Mouse (Mus musculus) kidney, embryonic 16.5 days (tissue): ENCODE measurements around the gene Tenm2. TPM values are rescaled to one million over a fixed set of nuclear protein-coding genes. Genes with fewer than 3 reads are reported as not detected.

ENCODE experiments used
- ATAC-seq: fragments of 200-750 bp; cut with Nextera tagmentation; 2 replicates; pipeline ENCODE4 v1.8.0; 2017; ENCODE audit warnings: moderate TSS enrichment; ENCODE audit not compliant: low FRiP score, low TSS enrichment
- H3K27ac ChIP-seq: fragments of 300-500 bp; sonication (generic); 2 replicates; pipeline ENCODE4 v1.5.1; 2014; ENCODE audit warnings: low read length
- H3K27me3 ChIP-seq: fragments of 300-500 bp; sonication (generic); 2 replicates; pipeline ENCODE4 v1.6.1; 2014; ENCODE audit warnings: low read length, control low read depth, mixed read lengths; ENCODE audit not compliant: insufficient read depth
- H3K36me3 ChIP-seq: fragments of 300-500 bp; sonication (generic); 2 replicates; pipeline ENCODE4 v1.6.1; 2014; ENCODE audit warnings: low read length, control low read depth, mixed read lengths; ENCODE audit not compliant: insufficient read depth
- H3K4me1 ChIP-seq: fragments of 300-500 bp; sonication (generic); 2 replicates; pipeline ENCODE4 v1.6.1; 2014; ENCODE audit warnings: low read length, control low read depth, mixed read lengths; ENCODE audit not compliant: insufficient read depth
- H3K4me2 ChIP-seq: fragments of 300-500 bp; sonication (generic); replicated peaks from 2 replicates; pipeline ENCODE4 v1.6.1; 2014; ENCODE audit warnings: low read depth, low read length
- H3K4me3 ChIP-seq: fragments of 300-500 bp; sonication (generic); 2 replicates; pipeline ENCODE4 v1.5.1; 2014; ENCODE audit warnings: mild to moderate bottlenecking, low read length
- H3K9ac ChIP-seq: fragments of 300-500 bp; sonication (generic); replicated peaks from 2 replicates; pipeline ENCODE4 v1.6.1; 2014; ENCODE audit warnings: low read length
- H3K9me3 ChIP-seq: fragments of 300-500 bp; sonication (generic); 2 replicates; pipeline ENCODE4 v1.6.1; 2016; ENCODE audit warnings: low read length, control low read depth
- WGBS: fragments of 180-500 bp; shearing (Covaris S2); extraction: QIAGEN DNeasy Blood & Tissue Kit; methylation state at CpG from one replicate; pipeline ENCODE4 v1.1.7; 2014; 5-methylcytosine and 5-hydroxymethylcytosine counted together
- polyA plus RNA-seq: library from polyadenylated mRNA; unstranded; fragments of >200 nt; fragmentation: Nextera tagmentation; extraction: Ambion mirVana; gene quantifications from 2 replicates; pipeline ENCODE4 v1.2.1, GENCODE M21; 2015

Gene Tenm2
- polyA plus RNA-seq, 1 experiment from 2014 or later, result 0.76 TPM

DNA sequence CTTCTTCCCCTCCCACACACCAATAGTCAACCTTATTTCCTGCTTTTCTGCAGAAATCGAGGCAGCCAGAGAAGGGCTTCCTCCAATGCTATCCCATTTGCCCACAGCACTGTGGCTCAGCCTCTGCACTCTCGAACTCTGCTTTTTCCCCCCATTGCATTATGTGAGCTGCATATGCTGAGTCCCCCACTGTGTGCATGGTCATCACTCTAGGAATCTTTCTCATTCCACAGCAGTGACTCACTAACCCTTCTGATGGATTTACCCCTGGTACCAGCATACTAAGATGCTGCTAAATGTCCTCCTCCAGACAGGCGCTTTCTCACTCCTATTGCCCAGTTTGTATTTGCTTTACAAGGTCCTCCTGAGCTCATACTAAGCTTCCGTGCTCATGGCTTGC lies 1222.6 kb downstream of the Tenm2 start:
- 65% methylated on average over 4 of the region's 4 CpGs for WGBS
- Histone ChIP-seq H3K4me3 (no peak overlapping the region), H3K4me2 (no peak overlapping the region), H3K4me1 (no peaks in the 10 kb centered on the region), H3K27me3 (no peaks in the 10 kb centered on the region), H3K9me3 (no peaks in the 10 kb centered on the region), H3K9ac (no peak overlapping the region), H3K36me3 (no peaks in the 10 kb centered on the region), H3K27ac (no peak overlapping the region)
- ATAC-seq, result no peak

DNA sequence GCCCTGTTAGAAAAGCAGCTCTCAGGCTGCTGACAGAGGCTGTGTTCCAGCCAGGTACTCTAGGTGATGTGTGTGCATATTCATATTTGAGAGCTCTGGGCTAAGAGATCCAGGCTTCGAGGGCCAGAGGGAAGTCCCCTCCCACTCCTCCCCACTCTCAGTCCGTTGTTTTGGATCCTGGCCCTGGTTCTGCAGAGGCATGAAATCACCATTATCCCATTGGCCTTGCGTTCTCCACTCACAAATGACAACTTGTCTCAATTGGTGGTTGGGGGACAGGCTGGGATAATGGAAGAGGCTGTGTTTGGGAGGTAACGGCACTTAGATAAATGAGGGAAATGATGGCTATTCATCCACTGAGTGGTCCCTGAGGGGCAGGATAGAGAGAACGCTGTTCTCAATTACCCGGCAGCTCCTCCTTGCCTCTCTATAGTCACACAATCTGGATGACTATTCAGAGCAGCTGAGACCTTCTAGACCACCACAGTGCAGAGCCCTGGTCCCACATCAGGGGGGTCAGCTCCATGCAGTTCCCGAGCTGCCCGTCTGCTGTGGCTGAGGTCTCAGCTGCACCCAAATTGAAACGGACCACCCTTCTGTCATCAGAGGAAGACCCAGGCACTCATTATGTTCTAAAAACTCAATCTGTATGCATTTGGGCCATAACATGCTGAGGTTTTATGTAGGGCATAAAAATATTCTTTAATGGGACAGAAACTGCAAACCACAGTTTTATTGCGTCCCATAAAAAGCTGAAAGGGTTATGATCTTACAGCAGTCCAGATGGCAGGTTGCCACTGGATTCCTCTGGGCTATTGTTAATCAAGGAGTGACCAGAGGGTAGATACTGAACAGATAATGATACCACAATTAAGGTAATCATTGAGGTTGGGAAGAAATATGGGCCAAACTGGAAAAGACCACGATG lies 1226.2 kb downstream of the Tenm2 start:
- Histone ChIP-seq H3K4me2 (no peak overlapping the region), H3K4me1 (no peaks in the 10 kb centered on the region), H3K27ac (no peak overlapping the region), H3K36me3 (no peaks in the 10 kb centered on the region), H3K27me3 (0 out of 2 replicates have a peak, but pooled peaks cover under 1% of the 10 kb centered on the region), H3K4me3 (no peak overlapping the region), H3K9ac (no peak overlapping the region), H3K9me3 (no peaks in the 10 kb centered on the region)
- 41% methylated on average over 11 of the region's 11 CpGs for WGBS
- ATAC-seq, result peak; percentile 79

DNA sequence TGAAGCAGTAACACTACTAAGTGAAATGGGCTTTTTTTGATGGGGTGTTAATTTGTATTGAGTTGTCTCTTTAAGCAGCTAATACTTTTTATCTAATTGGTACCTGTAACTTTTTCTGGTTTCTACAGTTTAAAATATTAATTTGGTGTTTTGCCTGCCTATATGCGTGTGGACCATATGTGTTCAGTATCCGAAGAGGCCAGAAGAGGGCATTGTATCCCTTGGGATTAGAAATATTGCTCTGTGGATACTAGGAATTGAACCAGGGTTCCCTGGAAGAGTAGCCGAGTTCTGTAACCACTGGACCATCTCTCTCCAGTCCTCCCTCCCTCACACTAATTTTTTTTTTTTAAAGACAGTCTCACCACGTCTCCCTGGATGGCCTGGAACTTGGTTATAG lies 1232.9 kb downstream of the Tenm2 start:
- Histone ChIP-seq H3K27ac (no peak overlapping the region), H3K36me3 (no peaks in the 10 kb centered on the region)
- 45% methylated on average over 4 of the region's 4 CpGs for WGBS

DNA sequence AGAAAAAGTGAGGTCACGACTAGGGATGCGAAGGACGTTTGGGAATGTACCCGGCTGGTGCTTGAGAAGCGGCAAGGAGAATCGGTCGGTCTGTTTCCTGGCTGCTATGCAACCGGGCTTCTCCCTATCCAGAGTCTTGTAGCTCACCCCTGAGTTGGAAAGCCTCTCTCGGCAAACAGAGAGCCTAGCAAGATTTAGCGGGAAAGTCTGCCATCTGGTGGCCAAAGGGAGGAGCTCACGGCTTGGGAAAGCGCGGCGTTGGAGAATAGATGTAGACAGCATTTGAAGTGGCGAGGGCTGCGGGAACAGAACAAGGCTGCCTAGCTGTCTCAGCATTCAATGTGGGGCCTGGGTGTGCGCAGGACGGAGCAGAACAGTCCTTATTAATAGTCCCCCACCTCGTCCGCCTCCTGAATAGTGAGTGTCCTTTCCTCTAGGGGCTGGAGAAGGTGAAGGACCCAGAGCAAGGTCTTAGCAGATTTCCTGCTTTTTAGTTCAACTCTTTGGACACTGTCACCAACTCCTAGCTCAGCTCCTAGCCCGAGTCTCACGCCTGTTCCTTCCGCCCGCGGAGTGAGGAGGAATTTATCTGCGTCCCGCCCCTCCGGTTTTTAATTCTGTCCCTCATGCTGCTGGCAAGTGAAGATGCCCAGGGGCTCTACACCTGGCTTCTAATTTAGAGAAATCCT lies 1234.3 kb downstream of the Tenm2 start:
- Histone ChIP-seq H3K36me3 (no peaks in the 10 kb centered on the region), H3K9me3 (no peaks in the 10 kb centered on the region), H3K4me1 (peaks cover 9% of the 10 kb centered on the region; the same call in 1 of the 2 replicates), H3K4me3 (peak overlapping the region; percentile 34), H3K9ac (peak overlapping the region; percentile 48; the same call in 1 of the 2 replicates), H3K27ac (no peak overlapping the region), H3K27me3 (peaks cover 20% of the 10 kb centered on the region), H3K4me2 (peak overlapping the region; percentile 60)
- peak; percentile 85 for ATAC-seq
- 6% methylated on average over 28 of the region's 28 CpGs for WGBS

More for the DNA sequence above, 1232.9 kb downstream of the Tenm2 start:
- no peak overlapping the region for H3K9ac ChIP-seq
- no peak for ATAC-seq
- peaks cover 20% of the 10 kb centered on the region for H3K27me3 ChIP-seq
- H3K4me3 ChIP-seq, result no peak overlapping the region
- H3K4me1 ChIP-seq, result peaks cover 9% of the 10 kb centered on the region; the same call in 1 of the 2 replicates
- no peak overlapping the region for H3K4me2 ChIP-seq
- no peaks in the 10 kb centered on the region for H3K9me3 ChIP-seq

DNA sequence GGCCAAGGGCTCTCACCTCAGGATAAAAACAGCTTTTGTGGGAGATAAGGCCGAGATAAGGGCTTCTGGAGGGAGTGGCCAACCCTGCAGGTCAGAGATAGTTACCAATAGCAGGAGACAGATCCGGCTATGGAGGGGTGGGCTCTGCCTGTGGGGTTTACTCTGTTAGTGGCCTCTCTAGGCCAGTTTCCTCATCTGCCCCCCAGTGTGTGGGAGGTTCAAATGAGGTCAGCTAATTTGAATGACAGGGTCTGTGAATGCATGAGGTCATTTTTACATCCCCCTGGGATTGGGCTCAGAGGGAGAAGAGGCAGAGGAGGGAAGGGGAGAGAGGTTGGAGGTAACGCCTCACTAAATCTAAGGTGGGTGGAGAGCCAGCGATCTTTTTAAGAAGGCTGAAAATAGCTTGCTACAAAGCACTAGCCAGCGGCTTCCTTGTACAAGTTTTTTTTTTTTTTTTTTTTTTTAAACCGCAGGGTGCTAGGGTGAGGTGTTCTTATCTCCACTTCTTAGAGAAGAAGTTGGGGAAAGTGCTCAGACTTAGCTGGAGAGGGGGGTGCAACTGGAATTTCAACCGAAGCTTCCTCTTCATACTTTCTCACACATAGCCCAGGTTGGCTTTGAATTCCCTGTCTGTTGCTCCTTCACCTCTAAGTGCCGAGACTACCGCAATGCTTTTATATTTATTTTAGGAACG lies 1235.0 kb downstream of the Tenm2 start:
- H3K9ac ChIP-seq, result no peak overlapping the region; the same call in 1 of the 2 replicates
- peak overlapping the region; percentile 34 for H3K4me3 ChIP-seq
- no peaks in the 10 kb centered on the region for H3K36me3 ChIP-seq
- no peak overlapping the region for H3K27ac ChIP-seq
- ATAC-seq, result peak; percentile 31; the same call in 1 of the 2 replicates
- H3K9me3 ChIP-seq, result no peaks in the 10 kb centered on the region
- WGBS, result 4% methylated on average over 10 of the region's 10 CpGs
- H3K4me2 ChIP-seq, result peak overlapping the region; percentile 60
- peaks cover 20% of the 10 kb centered on the region for H3K27me3 ChIP-seq
- peaks cover 9% of the 10 kb centered on the region; the same call in 1 of the 2 replicates for H3K4me1 ChIP-seq

DNA sequence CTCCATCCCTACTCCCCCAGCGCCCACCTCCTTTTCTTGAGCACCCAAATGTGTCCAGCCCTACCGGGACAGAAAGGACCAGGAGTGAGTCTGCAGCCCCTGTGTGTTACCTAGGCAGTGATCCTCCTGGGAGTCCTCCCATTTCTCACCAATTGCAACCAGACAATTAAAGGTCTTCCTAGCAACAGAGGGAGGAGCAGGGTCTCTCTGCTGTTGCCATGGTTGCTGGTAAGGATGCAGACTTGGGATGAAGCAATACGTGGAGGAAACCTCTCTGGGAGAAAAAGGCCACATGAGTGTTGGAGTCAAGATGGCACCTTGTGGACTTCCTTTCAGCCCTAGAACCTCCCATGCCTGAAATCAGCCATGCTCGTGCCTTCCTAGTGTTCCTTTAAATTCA lies 1235.7 kb downstream of the Tenm2 start:
- Histone ChIP-seq H3K4me1 (peaks cover 9% of the 10 kb centered on the region; the same call in 1 of the 2 replicates), H3K4me3 (no peak overlapping the region), H3K27ac (no peak overlapping the region), H3K9ac (no peak overlapping the region), H3K9me3 (0 out of 2 replicates have a peak, but pooled peaks cover 4% of the 10 kb centered on the region), H3K36me3 (no peaks in the 10 kb centered on the region), H3K4me2 (no peak overlapping the region), H3K27me3 (peaks cover 20% of the 10 kb centered on the region)
- no peak for ATAC-seq
- 14% methylated on average over 4 of the region's 4 CpGs for WGBS

DNA sequence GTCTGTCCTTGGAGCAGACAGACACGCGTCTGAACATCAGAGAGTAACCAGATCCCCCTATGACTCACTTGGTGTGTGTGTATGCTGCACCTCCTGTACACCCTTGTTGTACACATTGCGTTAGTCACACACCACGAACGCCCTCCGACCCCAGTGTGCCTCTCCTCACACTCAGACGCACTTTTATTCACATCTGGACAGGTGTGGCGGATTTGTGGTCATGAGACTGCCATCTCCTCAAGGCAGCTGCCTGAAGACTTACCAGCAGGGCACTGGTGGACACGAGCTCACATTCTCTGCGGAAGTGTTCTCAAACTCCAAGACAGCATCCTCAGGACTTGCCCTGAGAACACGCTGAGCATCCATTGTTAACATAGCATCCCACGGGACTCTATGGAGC lies 1237.7 kb downstream of the Tenm2 start:
- Histone ChIP-seq H3K27me3 (peaks cover 14% of the 10 kb centered on the region; the same call in 1 of the 2 replicates), H3K4me2 (no peak overlapping the region), H3K36me3 (no peaks in the 10 kb centered on the region), H3K4me3 (no peak overlapping the region), H3K4me1 (peaks cover 9% of the 10 kb centered on the region; the same call in 1 of the 2 replicates), H3K9ac (no peak overlapping the region), H3K9me3 (0 out of 2 replicates have a peak, but pooled peaks cover 4% of the 10 kb centered on the region), H3K27ac (no peak overlapping the region)
- ATAC-seq, result no peak
- WGBS, result 66% methylated on average over 12 of the region's 12 CpGs

DNA sequence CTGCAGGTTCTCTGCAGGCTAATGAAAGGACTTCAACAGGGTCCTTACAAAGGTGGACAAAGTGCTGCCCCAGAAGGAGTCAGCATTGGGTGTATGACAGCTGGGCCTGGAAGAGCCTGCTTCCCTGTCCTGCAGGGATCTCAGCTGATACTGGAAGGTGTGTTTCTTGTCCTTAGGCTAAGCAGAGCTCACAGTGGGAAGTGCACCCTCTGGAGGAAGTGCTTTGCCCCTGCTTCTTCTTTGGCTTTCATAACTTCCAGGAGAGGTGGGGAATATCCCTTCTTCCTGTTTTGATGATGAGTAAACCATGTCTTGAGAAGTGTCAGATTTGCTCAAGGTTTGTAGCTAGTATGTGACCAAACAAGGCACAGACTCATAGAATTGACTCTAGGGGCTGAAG lies 1240.5 kb downstream of the Tenm2 start:
- no peak overlapping the region for H3K9ac ChIP-seq
- ATAC-seq, result no peak
- H3K27me3 ChIP-seq, result 0 out of 2 replicates have a peak, but pooled peaks cover 5% of the 10 kb centered on the region
- H3K4me1 ChIP-seq, result peaks cover under 1% of the 10 kb centered on the region; the same call in 1 of the 2 replicates
- H3K4me2 ChIP-seq, result no peak overlapping the region
- no peak overlapping the region for H3K4me3 ChIP-seq
- 0 out of 2 replicates have a peak, but pooled peaks cover 4% of the 10 kb centered on the region for H3K9me3 ChIP-seq
- H3K27ac ChIP-seq, result no peak overlapping the region
- H3K36me3 ChIP-seq, result no peaks in the 10 kb centered on the region

DNA sequence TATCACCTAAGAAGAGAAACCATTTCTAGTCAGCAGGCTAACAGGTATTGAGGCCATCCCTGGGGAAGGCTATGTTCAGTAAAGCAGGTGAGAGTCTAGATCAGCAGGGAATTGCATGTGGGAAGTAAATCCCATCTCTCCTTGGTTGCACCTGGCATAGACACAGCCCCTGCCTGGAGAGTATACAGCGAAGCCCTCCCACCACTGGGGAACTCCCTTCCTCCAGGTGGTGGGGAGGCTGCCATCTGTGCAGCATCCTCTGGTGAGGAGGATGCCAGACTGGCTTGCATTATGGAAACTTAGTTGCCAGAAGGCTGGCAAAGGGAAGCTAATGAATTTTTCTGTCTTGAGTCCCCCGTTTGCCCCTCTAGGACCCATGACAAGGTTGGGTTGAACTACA lies 1243.9 kb downstream of the Tenm2 start:
- H3K9me3 ChIP-seq, result 0 out of 2 replicates have a peak, but pooled peaks cover 4% of the 10 kb centered on the region
- no peak overlapping the region for H3K9ac ChIP-seq
- ATAC-seq, result no peak
- 91% methylated on average over 2 of the region's 2 CpGs for WGBS
- no peak overlapping the region for H3K27ac ChIP-seq
- no peaks in the 10 kb centered on the region for H3K4me1 ChIP-seq
- no peaks in the 10 kb centered on the region for H3K27me3 ChIP-seq
- no peaks in the 10 kb centered on the region for H3K36me3 ChIP-seq
- H3K4me2 ChIP-seq, result no peak overlapping the region
- no peak overlapping the region for H3K4me3 ChIP-seq
